Mouse (Mus musculus): ENCODE results near the gene Tmem177. TPM values are rescaled to one million over a fixed set of nuclear protein-coding genes. Genes with fewer than 3 reads are reported as not detected.

Tmem177 gene
- polyA plus RNA-seq, 1 experiment from 2014 or later = 8.9 TPM

- 79% methylated on average over 2 of the region's 2 CpGs for WGBS
- peaks cover 4% of the 10 kb centered on the region; the same call in 1 of the 2 replicates for H3K9me3 ChIP-seq
Measured at GRCm38 (mm10) chr1:119907206-119907748, 5.7 kb downstream of the Tmem177 start.

GRCm38 (mm10) chr1:119903231-119903620 is 9.8 kb downstream of the Tmem177 start:
- 68% methylated on average over 6 of the region's 6 CpGs for WGBS
- no peak overlapping the region for H3K4me3 ChIP-seq (replicated peaks)
- H3K27ac ChIP-seq = peak overlapping the region; percentile 61
- H3K9ac ChIP-seq (replicated peaks) = no peak overlapping the region
- H3K36me3 ChIP-seq = no peaks in the 10 kb centered on the region
- peaks cover 4% of the 10 kb centered on the region; the same call in 1 of the 2 replicates for H3K9me3 ChIP-seq
- no peak overlapping the region for H3K4me2 ChIP-seq (replicated peaks)
- H3K27me3 ChIP-seq = no peaks in the 10 kb centered on the region
- H3K4me1 ChIP-seq (replicated peaks) = peaks cover 41% of the 10 kb centered on the region
- no peak for ATAC-seq

More at GRCm38 (mm10) chr1:119907206-119907748, 5.7 kb downstream of the Tmem177 start:
- peaks cover 16% of the 10 kb centered on the region for H3K36me3 ChIP-seq
- H3K27me3 ChIP-seq = no peaks in the 10 kb centered on the region
- H3K4me2 ChIP-seq (replicated peaks) = no peak overlapping the region
- H3K4me1 ChIP-seq (replicated peaks) = peaks cover 28% of the 10 kb centered on the region
- no peak for ATAC-seq
- no peak overlapping the region for H3K27ac ChIP-seq
- no peak overlapping the region for H3K9ac ChIP-seq (replicated peaks)
- no peak overlapping the region for H3K4me3 ChIP-seq (replicated peaks)

DNA sequence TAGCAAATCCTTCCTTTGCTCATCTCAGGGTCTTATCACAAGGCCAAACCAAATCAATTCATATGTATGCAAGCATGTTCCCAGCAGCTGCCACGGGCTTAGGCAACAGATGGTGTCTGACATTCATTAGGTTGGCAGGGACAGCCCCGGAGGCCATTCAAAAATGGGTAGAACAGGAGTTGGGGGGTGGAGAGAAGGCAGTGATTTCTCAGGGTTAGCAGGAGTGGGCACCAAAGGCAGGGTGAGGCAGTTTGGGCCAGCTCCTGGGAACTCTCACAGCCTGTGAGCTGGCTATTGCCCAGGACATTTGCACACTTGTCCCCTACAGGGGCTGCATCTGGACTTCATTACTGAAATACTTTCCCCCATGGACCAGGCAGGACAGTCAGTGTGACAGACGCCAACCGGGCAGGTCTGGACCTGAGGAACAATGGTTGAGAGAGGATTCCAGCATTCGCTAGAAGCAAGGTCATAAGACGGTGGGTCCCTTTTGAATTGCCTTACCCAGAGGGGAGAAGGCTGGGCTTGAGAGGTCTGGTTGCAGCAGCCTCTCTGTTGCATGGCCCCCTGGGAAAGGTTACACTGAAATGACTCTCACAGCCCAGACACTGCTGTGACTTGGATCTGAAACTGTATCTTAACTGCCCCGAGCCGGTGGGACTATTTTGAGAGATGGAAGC is 10.3 kb downstream of the Tmem177 start:
- peaks cover 4% of the 10 kb centered on the region; the same call in 1 of the 2 replicates for H3K9me3 ChIP-seq
- H3K4me3 ChIP-seq (replicated peaks) = no peak overlapping the region
- H3K27ac ChIP-seq = peak overlapping the region; percentile 61
- WGBS = 41% methylated on average over 8 of the region's 8 CpGs
- peak; percentile 86 for ATAC-seq
- H3K36me3 ChIP-seq = no peaks in the 10 kb centered on the region
- no peak overlapping the region for H3K4me2 ChIP-seq (replicated peaks)
- H3K4me1 ChIP-seq (replicated peaks) = peaks cover 41% of the 10 kb centered on the region
- no peaks in the 10 kb centered on the region for H3K27me3 ChIP-seq
- no peak overlapping the region for H3K9ac ChIP-seq (replicated peaks)

GRCm38 (mm10) chr1:119899195-119900123 is 13.5 kb downstream of the Tmem177 start:
- WGBS = 78% methylated on average over 11 of the region's 11 CpGs
- Histone ChIP-seq H3K27ac (no peak overlapping the region), H3K27me3 (no peaks in the 10 kb centered on the region), H3K9ac (replicated peaks) (no peak overlapping the region), H3K36me3 (no peaks in the 10 kb centered on the region), H3K4me3 (replicated peaks) (no peak overlapping the region), H3K4me2 (replicated peaks) (no peak overlapping the region), H3K9me3 (no peaks in the 10 kb centered on the region), H3K4me1 (replicated peaks) (peaks cover 47% of the 10 kb centered on the region)
- peak; percentile 64 for ATAC-seq

DNA sequence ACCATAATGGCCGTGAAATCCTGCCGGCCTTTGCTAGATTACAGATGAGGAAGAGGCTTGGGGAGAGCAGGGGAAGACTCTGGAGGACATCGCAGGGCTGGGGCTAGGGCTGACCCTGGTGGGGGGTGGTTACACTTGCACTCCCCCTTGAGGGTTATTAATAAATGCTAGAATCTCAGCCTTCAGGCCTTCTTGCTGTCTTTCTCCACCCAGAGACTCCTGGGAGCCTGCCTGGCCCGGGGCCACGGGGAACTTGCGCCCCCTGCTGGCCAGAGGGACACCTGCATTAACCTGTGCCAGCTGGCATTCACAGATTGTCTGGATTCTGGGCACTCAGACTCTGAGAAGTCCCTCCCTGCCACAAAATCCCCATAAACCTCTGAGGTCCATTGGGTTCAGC is 18.1 kb downstream of the Tmem177 start:
- no peak overlapping the region for H3K4me3 ChIP-seq (replicated peaks)
- H3K4me2 ChIP-seq (replicated peaks) = no peak overlapping the region
- H3K9ac ChIP-seq (replicated peaks) = no peak overlapping the region
- H3K9me3 ChIP-seq = no peaks in the 10 kb centered on the region
- no peaks in the 10 kb centered on the region for H3K27me3 ChIP-seq
- H3K27ac ChIP-seq = no peak overlapping the region
- ATAC-seq = peak; percentile 59
- peaks cover 15% of the 10 kb centered on the region for H3K4me1 ChIP-seq (replicated peaks)
- no peaks in the 10 kb centered on the region for H3K36me3 ChIP-seq
- 35% methylated on average over 6 of the region's 6 CpGs for WGBS

GRCm38 (mm10) chr1:119893600-119893999 is 19.4 kb downstream of the Tmem177 start:
- H3K4me3 ChIP-seq (replicated peaks) = no peak overlapping the region

GRCm38 (mm10) chr1:119892933-119893332 is 20.1 kb downstream of the Tmem177 start:
- H3K36me3 ChIP-seq = no peaks in the 10 kb centered on the region
- H3K4me3 ChIP-seq (replicated peaks) = no peak overlapping the region
- no peaks in the 10 kb centered on the region for H3K9me3 ChIP-seq
- H3K4me1 ChIP-seq (replicated peaks) = peaks cover 6% of the 10 kb centered on the region
- no peak overlapping the region for H3K9ac ChIP-seq (replicated peaks)
- no peak for ATAC-seq
- no peak overlapping the region for H3K4me2 ChIP-seq (replicated peaks)
- 75% methylated on average over 6 of the region's 6 CpGs for WGBS
- no peaks in the 10 kb centered on the region for H3K27me3 ChIP-seq
- no peak overlapping the region for H3K27ac ChIP-seq

More at GRCm38 (mm10) chr1:119893600-119893999, 19.4 kb downstream of the Tmem177 start:
- Histone ChIP-seq H3K4me2 (replicated peaks) (no peak overlapping the region), H3K36me3 (no peaks in the 10 kb centered on the region), H3K4me1 (replicated peaks) (peaks cover 6% of the 10 kb centered on the region), H3K27ac (no peak overlapping the region), H3K9ac (replicated peaks) (no peak overlapping the region), H3K9me3 (no peaks in the 10 kb centered on the region), H3K27me3 (no peaks in the 10 kb centered on the region)
- ATAC-seq = no peak
- 90% methylated on average over 3 of the region's 3 CpGs for WGBS

GRCm38 (mm10) chr1:119891865-119892264 is 21.1 kb downstream of the Tmem177 start:
- Histone ChIP-seq H3K9me3 (no peaks in the 10 kb centered on the region), H3K4me2 (replicated peaks) (no peak overlapping the region), H3K4me3 (replicated peaks) (no peak overlapping the region), H3K27ac (no peak overlapping the region), H3K9ac (replicated peaks) (no peak overlapping the region), H3K36me3 (no peaks in the 10 kb centered on the region), H3K4me1 (replicated peaks) (peaks cover 6% of the 10 kb centered on the region), H3K27me3 (no peaks in the 10 kb centered on the region)
- ATAC-seq = no peak
- WGBS = 72% methylated on average over 4 of the region's 4 CpGs

DNA sequence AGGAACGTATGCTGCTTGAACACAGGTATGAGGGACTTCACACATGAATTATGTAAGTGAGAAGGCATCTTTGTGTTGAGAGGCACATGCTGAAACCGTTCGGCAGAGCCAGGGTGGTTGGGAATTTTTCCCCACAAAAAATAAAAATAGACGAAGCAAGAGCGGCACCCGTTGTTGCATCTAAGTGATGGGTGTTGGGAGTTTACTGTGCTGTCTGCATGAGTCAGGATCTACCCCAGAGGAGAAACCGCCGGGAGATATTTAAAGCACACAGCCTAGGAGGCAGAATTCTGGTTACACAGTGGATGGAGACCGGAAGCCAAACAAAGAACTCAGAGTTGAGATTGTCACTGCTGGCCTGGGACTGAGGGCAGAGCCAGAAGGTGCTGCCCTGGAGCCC is 21.9 kb downstream of the Tmem177 start:
- no peak overlapping the region for H3K4me2 ChIP-seq (replicated peaks)
- no peak for ATAC-seq
- no peaks in the 10 kb centered on the region for H3K27me3 ChIP-seq
- H3K9ac ChIP-seq (replicated peaks) = no peak overlapping the region
- 93% methylated on average over 9 of the region's 9 CpGs for WGBS
- no peaks in the 10 kb centered on the region for H3K9me3 ChIP-seq
- no peaks in the 10 kb centered on the region for H3K36me3 ChIP-seq
- no peak overlapping the region for H3K4me3 ChIP-seq (replicated peaks)
- no peak overlapping the region for H3K27ac ChIP-seq
- H3K4me1 ChIP-seq (replicated peaks) = peaks cover 6% of the 10 kb centered on the region

DNA sequence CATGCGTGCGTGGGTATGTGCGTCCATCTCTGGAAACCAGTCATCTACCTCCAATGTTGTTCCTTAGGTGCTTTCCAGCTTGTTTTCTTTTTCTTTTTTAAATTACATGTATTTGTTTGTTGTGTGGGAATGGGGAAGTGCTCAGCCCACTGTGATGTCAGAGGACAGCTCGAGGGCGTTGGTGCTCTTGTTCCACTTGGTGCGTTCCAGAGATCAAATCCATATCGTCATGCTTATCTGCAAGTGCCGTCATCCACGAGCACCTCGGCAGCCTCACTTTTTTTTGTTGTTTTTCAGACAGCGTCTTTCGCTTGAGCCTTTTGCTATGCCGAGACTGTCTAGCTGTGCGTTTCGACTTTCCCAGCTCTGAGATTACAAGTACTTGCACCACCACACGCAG is 23.7 kb downstream of the Tmem177 start:
- H3K9ac ChIP-seq (replicated peaks) = no peak overlapping the region
- H3K9me3 ChIP-seq = no peaks in the 10 kb centered on the region
- no peaks in the 10 kb centered on the region for H3K4me1 ChIP-seq (replicated peaks)
- no peak overlapping the region for H3K27ac ChIP-seq
- H3K27me3 ChIP-seq = no peaks in the 10 kb centered on the region
- no peak overlapping the region for H3K4me2 ChIP-seq (replicated peaks)
- H3K4me3 ChIP-seq (replicated peaks) = no peak overlapping the region
- no peak for ATAC-seq
- WGBS = 81% methylated on average over 16 of the region's 16 CpGs
- H3K36me3 ChIP-seq = no peaks in the 10 kb centered on the region

- Histone ChIP-seq H3K4me2 (replicated peaks) (no peak overlapping the region), H3K27me3 (no peaks in the 10 kb centered on the region), H3K9me3 (no peaks in the 10 kb centered on the region), H3K4me3 (replicated peaks) (no peak overlapping the region), H3K4me1 (replicated peaks) (no peaks in the 10 kb centered on the region), H3K9ac (replicated peaks) (no peak overlapping the region), H3K27ac (no peak overlapping the region), H3K36me3 (no peaks in the 10 kb centered on the region)
- 72% methylated on average over 7 of the region's 7 CpGs for WGBS
- no peak for ATAC-seq
Measured at GRCm38 (mm10) chr1:119886320-119886719, 26.7 kb downstream of the Tmem177 start.

DNA sequence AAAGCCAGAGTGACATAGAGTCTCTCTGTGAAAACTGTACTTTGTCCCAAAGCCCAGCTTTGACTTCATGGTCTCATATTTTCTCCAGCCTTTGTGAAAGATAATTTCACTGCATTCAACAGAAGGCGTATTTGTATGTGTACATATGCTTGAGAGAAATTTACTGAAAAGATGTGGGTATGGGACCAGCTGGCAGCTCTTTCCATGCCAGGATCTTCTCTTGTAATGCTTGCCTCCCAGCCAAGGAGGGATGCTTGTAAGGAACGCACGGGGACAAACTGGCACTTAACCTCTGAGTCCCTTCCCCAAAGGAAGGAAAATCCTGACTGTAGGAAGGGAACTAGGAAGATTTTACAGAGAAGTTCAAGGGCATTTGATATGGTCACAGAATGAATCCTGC is 28.7 kb downstream of the Tmem177 start:
- no peak for ATAC-seq
- no peaks in the 10 kb centered on the region for H3K36me3 ChIP-seq
- no peak overlapping the region for H3K4me2 ChIP-seq (replicated peaks)
- no peak overlapping the region for H3K9ac ChIP-seq (replicated peaks)
- H3K4me1 ChIP-seq (replicated peaks) = no peaks in the 10 kb centered on the region
- WGBS = 87% methylated on average over 3 of the region's 3 CpGs
- no peaks in the 10 kb centered on the region for H3K27me3 ChIP-seq
- no peak overlapping the region for H3K4me3 ChIP-seq (replicated peaks)
- H3K27ac ChIP-seq = no peak overlapping the region
- no peaks in the 10 kb centered on the region for H3K9me3 ChIP-seq
